Mouse (Mus musculus): ENCODE measurements around the gene Gm7271.

Gm7271 gene

GRCm38 (mm10) chr5:76483811-76484210, at the start of gene Gm7271:
Gene Gm7271 (plus strand): TSS chr5:76484040.
- no peak for DNase-seq

GRCm38 (mm10) chr5:76437100-76437499, 46.7 kb upstream of the Gm7271 start:
- DNase-seq: no peak

- no peak for DNase-seq
These were observed 46.1 kb upstream of the Gm7271 start for GRCm38 (mm10) chr5:76437696-76438095.

- no peak for DNase-seq
These were observed 42.4 kb upstream of the Gm7271 start for GRCm38 (mm10) chr5:76441431-76441830.

- DNase-seq: no peak
These were observed 8.9 kb upstream of the Gm7271 start for GRCm38 (mm10) chr5:76474931-76475330.

- DNase-seq: no peak
These were observed 7.0 kb upstream of the Gm7271 start for GRCm38 (mm10) chr5:76476873-76477272.

- no peak for DNase-seq
These were observed 6.1 kb upstream of the Gm7271 start for GRCm38 (mm10) chr5:76477764-76478163.

GRCm38 (mm10) chr5:76495126-76495525, 11.3 kb downstream of the Gm7271 start:
- no peak for DNase-seq

GRCm38 (mm10) chr5:76522446-76522845, 38.6 kb downstream of the Gm7271 start:
- no peak for DNase-seq

GRCm38 (mm10) chr5:76524623-76525022, 40.8 kb downstream of the Gm7271 start:
- no peak for DNase-seq

GRCm38 (mm10) chr5:76525066-76525465, 41.2 kb downstream of the Gm7271 start:
- DNase-seq: no peak

GRCm38 (mm10) chr5:76525829-76526228, 42.0 kb downstream of the Gm7271 start:
- no peak for DNase-seq

- DNase-seq: peak; percentile 96
These were observed 45.3 kb downstream of the Gm7271 start, which contains the start of gene Exoc1 for GRCm38 (mm10) chr5:76529040-76529703. Gene Exoc1 (plus strand): TSS chr5:76529311.

- no peak for DNase-seq
These were observed 45.8 kb downstream of the Gm7271 start for GRCm38 (mm10) chr5:76529704-76530066.

GRCm38 (mm10) chr5:76533186-76533585, 49.3 kb downstream of the Gm7271 start:
- no peak for DNase-seq

GRCm38 (mm10) chr5:76536231-76536630, 52.4 kb downstream of the Gm7271 start:
- DNase-seq: no peak

GRCm38 (mm10) chr5:76537578-76537977, 53.7 kb downstream of the Gm7271 start:
- no peak for DNase-seq

GRCm38 (mm10) chr5:76540181-76540580, 56.3 kb downstream of the Gm7271 start:
- no peak for DNase-seq

- DNase-seq: no peak
These were observed 57.0 kb downstream of the Gm7271 start for GRCm38 (mm10) chr5:76540842-76541241.

- no peak for DNase-seq
These were observed 59.4 kb downstream of the Gm7271 start for GRCm38 (mm10) chr5:76543200-76543599.

GRCm38 (mm10) chr5:76550426-76550825, 66.6 kb downstream of the Gm7271 start:
- DNase-seq: no peak

- peak; percentile 59 for DNase-seq
These were observed 81.5 kb downstream of the Gm7271 start for GRCm38 (mm10) chr5:76565321-76565720.

Measured in kidney, postnatal 14 days (tissue).